Mouse (Mus musculus) midbrain, embryonic 16.5 days (tissue): ENCODE results near the gene Stk32b. TPM values are rescaled to one million over a fixed set of nuclear protein-coding genes. Genes with fewer than 3 reads are reported as not detected.

Experiments
- ATAC-seq: fragments of 200-750 bp; cut with Nextera tagmentation; 2 replicates; pipeline ENCODE4 v1.8.0; 2017; ENCODE audit warnings: moderate TSS enrichment
- H3K27ac ChIP-seq: fragments of 300-500 bp; sonication (generic); 2 replicates; pipeline ENCODE4 v1.5.1; 2014; ENCODE audit warnings: mild to moderate bottlenecking, low read length, mixed read lengths
- H3K27me3 ChIP-seq: fragments of 300-500 bp; sonication (generic); 2 replicates; pipeline ENCODE4 v1.6.1; 2014; ENCODE audit warnings: low read depth, low read length, mixed read lengths; ENCODE audit not compliant: control insufficient read depth, insufficient read depth
- H3K36me3 ChIP-seq: fragments of 300-500 bp; sonication (generic); 2 replicates; pipeline ENCODE4 v1.6.1; 2014; ENCODE audit warnings: mild to moderate bottlenecking, low read length, moderate library complexity, mixed read lengths; ENCODE audit not compliant: control insufficient read depth, insufficient read depth
- H3K4me1 ChIP-seq: fragments of 300-500 bp; sonication (generic); 2 replicates; pipeline ENCODE4 v1.6.1; 2014; ENCODE audit warnings: mild to moderate bottlenecking, low read length, mixed read lengths; ENCODE audit not compliant: control insufficient read depth, insufficient read depth
- H3K4me2 ChIP-seq: fragments of 300-500 bp; sonication (generic); 2 replicates; pipeline ENCODE4 v1.6.1; 2014; ENCODE audit warnings: mild to moderate bottlenecking, low read length, mixed read lengths
- H3K4me3 ChIP-seq: fragments of 300-500 bp; sonication (generic); 2 replicates; pipeline ENCODE4 v1.5.1; 2014; ENCODE audit warnings: low read depth, mild to moderate bottlenecking, low read length, moderate library complexity, mixed read lengths
- H3K9ac ChIP-seq: fragments of 300-500 bp; sonication (generic); 2 replicates; pipeline ENCODE4 v1.6.1; 2014; ENCODE audit warnings: low read depth, low read length, mixed read lengths
- H3K9me3 ChIP-seq: fragments of 300-500 bp; sonication (generic); replicated peaks from 2 replicates; pipeline ENCODE4 v1.6.1; 2014; ENCODE audit warnings: mild to moderate bottlenecking, low read length, mixed read lengths; ENCODE audit not compliant: control insufficient read depth, poor library complexity, severe bottlenecking
- WGBS: fragments of 180-500 bp; shearing (Covaris S2); extraction: QIAGEN DNeasy Blood & Tissue Kit; methylation state at CpG from one replicate; pipeline ENCODE4 v1.1.7; 2014; 5-methylcytosine and 5-hydroxymethylcytosine counted together
- polyA plus RNA-seq: library from polyadenylated mRNA; unstranded; fragments of >200 nt; fragmentation: Nextera tagmentation; extraction: Ambion mirVana; gene quantifications from 2 replicates; pipeline ENCODE4 v1.2.1, GENCODE M21; 2015

Gene Stk32b
- polyA plus RNA-seq, 1 experiment from 2014 or later, result 34.7 TPM

DNA sequence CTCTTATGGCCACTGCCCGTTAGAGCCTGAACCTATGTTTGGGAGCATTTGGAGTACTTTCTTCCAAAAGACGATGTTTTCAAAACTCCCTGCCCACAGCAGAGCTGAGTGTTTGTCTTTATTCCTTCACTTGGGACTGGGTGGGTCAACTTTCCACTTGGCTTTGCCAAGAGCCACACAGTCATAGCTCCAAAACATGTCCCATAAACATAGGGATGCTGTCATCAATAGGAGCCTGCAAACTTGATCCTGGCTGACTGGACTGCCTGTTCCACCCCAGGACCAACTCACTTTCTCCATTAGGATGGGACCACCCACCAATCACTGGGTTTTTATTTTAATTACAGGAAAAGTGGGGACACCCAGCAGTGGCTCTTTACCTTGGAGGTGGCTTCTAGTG lies 13.8 kb upstream of the Stk32b start:
- WGBS, result 92% methylated on average over 2 of the region's 2 CpGs
- ATAC-seq, result no peak
- H3K27me3 ChIP-seq, result no peaks in the 10 kb centered on the region
- no peak overlapping the region for H3K4me2 ChIP-seq
- H3K4me3 ChIP-seq, result no peak overlapping the region
- no peaks in the 10 kb centered on the region for H3K36me3 ChIP-seq
- no peak overlapping the region for H3K27ac ChIP-seq
- H3K9me3 ChIP-seq, result no peaks in the 10 kb centered on the region
- no peaks in the 10 kb centered on the region for H3K4me1 ChIP-seq
- H3K9ac ChIP-seq, result no peak overlapping the region

DNA sequence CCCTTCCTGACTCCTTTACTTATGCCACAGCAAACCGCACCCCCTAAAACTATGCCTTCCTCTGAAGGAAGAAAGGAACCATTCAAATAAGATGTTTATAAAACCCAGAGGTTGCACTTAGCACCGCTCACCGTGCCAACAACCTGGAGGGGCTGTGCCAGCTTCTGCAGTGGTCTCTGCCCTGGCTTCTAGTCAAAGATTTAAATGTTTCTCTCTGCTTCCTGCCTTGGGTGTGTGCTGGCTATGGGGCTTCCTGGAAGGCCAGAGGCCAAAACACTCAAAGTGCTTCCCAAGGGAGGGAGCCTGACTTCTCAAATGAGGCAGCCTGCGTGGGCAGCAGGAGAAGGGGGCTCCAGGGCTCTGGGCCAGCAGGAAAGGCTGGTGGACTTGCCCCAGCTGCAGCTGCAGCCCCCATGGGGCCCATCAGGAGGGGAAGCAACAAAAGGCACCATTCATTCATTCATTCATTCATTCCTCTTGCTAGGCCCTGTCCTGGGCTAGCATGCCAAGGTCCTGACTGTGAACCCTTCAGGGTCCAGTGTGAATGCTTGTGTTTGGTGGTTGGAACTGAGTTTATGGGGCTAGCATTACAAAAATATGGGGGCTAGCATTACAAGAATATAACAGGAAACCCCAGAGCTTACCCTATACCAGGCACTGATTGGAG lies 8.4 kb upstream of the Stk32b start:
- 72% methylated on average over 4 of the region's 4 CpGs for WGBS
- ATAC-seq, result no peak
- H3K36me3 ChIP-seq, result no peaks in the 10 kb centered on the region

DNA sequence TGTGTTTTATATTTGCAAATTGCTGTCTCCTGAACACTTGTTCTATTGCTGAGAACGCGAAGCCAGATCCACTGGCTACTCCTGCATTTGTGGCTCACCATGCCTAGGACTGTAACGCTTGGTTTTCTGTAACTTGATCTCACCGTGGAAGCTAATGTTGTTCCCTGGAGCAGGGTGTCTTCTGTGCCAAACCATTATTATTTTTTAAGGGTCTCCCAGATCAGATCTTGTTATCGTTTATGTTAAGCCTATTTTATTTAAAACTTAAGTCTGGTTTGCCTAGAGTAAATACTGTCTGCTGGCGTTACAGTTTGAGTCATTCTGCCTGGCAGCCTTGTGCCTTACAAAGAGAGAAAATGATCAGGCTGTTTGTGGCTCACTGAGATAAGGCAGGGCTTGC lies 3.7 kb upstream of the Stk32b start:
- Histone ChIP-seq H3K4me1 (peaks cover 9% of the 10 kb centered on the region), H3K36me3 (no peaks in the 10 kb centered on the region), H3K9ac (no peak overlapping the region), H3K9me3 (no peaks in the 10 kb centered on the region), H3K27me3 (peaks cover 4% of the 10 kb centered on the region), H3K4me2 (no peak overlapping the region), H3K4me3 (no peak overlapping the region), H3K27ac (no peak overlapping the region)
- 28% methylated on average over 6 of the region's 6 CpGs for WGBS
- no peak for ATAC-seq

More for the DNA sequence above, 8.4 kb upstream of the Stk32b start:
- Histone ChIP-seq H3K9ac (no peak overlapping the region), H3K9me3 (no peaks in the 10 kb centered on the region), H3K4me2 (no peak overlapping the region), H3K4me3 (no peak overlapping the region), H3K4me1 (peaks cover 4% of the 10 kb centered on the region; the same call in 1 of the 2 replicates), H3K27me3 (no peaks in the 10 kb centered on the region), H3K27ac (no peak overlapping the region)

DNA sequence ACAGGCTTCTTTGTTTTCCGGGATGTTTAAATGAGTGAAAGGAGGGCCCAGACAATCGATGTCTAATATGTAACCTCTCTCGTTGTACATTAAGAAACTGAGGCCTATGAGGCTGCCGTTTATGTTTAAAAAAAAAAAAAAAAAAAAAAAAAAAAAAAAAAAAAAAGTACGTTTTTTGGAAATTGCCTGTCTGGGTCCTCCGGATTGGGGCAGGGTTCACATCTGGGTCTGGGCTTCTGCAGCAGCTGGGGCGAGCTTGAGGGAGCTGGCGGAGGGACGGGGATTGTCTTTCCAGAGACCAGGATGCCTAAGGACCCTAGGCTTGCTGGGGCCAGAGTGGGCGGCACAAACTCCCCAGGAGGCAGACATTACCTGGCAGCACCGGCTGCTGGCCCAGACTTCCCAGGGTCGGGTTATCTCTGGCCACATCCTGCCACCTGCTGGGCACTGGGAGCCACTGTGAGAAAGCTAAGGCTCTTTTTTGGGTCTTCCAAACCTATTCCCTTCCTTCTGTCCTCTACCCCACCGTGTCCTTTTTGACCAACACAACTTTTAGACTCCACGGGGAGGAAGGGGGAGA lies 503 bp upstream of the Stk32b start:
- Histone ChIP-seq H3K4me2 (peak overlapping the region; percentile 49), H3K9ac (peak overlapping the region; percentile 89), H3K36me3 (no peaks in the 10 kb centered on the region), H3K4me1 (peaks cover 23% of the 10 kb centered on the region), H3K4me3 (peak overlapping the region; percentile 65), H3K9me3 (no peaks in the 10 kb centered on the region), H3K27ac (peak overlapping the region; percentile 83), H3K27me3 (peaks cover 4% of the 10 kb centered on the region)
- peak; percentile 79 for ATAC-seq
- under 1% methylated on average over 14 of the region's 14 CpGs for WGBS

DNA sequence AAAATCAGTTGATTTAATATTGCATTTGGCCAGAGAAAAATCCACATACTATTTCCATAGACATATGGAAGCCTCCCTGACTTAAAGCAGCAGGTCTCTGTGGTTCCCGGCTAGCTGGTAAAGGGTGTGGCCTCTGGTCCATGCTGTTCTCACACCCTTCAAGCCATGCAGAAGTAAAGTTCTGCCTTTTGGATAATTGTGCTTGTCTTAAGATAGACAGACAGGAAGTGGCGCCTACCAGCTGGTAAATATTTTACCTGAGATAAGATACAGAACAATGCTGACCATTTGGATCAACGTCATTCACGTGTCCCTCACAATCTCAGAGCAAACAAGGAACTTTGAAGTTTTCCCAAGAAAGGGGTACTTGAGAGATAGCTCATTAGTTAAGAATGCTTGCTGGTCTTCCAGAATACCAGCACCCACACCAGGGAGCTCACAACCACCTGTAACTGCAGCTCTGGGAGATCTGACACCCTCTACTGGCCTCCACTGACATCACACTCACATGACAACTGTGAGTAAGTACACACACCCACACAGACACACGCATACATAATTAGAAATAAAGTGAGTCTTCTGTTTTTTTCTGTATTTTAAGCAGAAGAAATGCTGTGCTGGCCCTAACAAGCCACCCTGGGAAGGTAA lies 7.6 kb downstream of the Stk32b start:
- Histone ChIP-seq H3K9me3 (peaks cover 9% of the 10 kb centered on the region), H3K36me3 (peaks cover 9% of the 10 kb centered on the region; the same call in 1 of the 2 replicates), H3K9ac (no peak overlapping the region), H3K27me3 (no peaks in the 10 kb centered on the region), H3K4me2 (no peak overlapping the region), H3K27ac (no peak overlapping the region), H3K4me3 (no peak overlapping the region), H3K4me1 (peaks cover 5% of the 10 kb centered on the region; the same call in 1 of the 2 replicates)
- 88% methylated on average over 5 of the region's 5 CpGs for WGBS
- ATAC-seq, result no peak

DNA sequence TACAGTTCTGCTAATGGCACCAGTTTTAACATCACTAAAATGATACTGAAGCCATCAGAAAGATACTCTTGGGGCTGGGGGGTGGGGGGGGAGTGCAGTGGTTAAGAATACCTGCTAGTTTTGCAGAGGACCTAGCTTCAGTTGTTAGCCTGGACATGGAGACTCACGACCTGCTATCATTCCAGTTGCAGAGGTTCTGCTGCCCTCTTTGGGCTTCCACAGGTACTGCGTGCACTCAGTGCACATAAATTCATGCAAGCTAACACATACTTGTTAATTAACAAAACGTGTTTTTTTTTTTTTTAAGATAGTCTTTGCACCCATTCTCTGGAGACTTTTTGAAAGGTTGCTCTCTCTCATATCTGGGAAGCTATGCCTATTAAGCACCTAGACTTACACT lies 8.8 kb downstream of the Stk32b start:
- Histone ChIP-seq H3K9me3 (peaks cover 9% of the 10 kb centered on the region), H3K4me2 (no peak overlapping the region), H3K4me1 (no peaks in the 10 kb centered on the region), H3K27me3 (no peaks in the 10 kb centered on the region), H3K9ac (no peak overlapping the region), H3K4me3 (no peak overlapping the region), H3K27ac (no peak overlapping the region), H3K36me3 (peaks cover 9% of the 10 kb centered on the region; the same call in 1 of the 2 replicates)
- no peak for ATAC-seq
- whole genome bisulfite sequencing, result 66% methylated on average over 3 of the region's 3 CpGs

DNA sequence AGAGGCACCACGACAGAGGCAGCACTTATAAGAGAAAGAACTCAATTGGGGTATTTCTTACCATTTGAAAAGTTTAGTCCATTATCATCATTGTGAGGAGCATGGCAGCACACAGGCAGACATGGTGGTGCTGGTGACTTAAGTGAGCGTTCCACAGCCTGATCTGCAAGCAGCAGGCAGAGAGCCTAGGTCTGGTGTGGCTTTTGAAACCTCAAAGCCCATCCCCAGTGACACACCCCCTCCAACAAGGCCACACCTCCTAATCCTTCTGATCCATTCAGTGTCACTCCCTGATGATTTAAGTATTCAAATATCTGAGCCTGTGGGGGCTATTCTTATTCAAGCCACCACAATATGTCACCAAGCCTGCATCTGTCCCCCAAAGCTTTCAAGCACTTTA lies 12.0 kb downstream of the Stk32b start:
- WGBS, result 58% methylated on average over 2 of the region's 2 CpGs
- no peak for ATAC-seq
- no peak overlapping the region for H3K9ac ChIP-seq
- 0 out of 2 replicates have a peak, but pooled peaks cover 1% of the 10 kb centered on the region for H3K4me1 ChIP-seq
- H3K4me2 ChIP-seq, result no peak overlapping the region
- no peaks in the 10 kb centered on the region for H3K27me3 ChIP-seq
- no peak overlapping the region for H3K27ac ChIP-seq
- peaks cover 9% of the 10 kb centered on the region for H3K9me3 ChIP-seq
- H3K4me3 ChIP-seq, result no peak overlapping the region
- H3K36me3 ChIP-seq, result 0 out of 2 replicates have a peak, but pooled peaks cover 3% of the 10 kb centered on the region

DNA sequence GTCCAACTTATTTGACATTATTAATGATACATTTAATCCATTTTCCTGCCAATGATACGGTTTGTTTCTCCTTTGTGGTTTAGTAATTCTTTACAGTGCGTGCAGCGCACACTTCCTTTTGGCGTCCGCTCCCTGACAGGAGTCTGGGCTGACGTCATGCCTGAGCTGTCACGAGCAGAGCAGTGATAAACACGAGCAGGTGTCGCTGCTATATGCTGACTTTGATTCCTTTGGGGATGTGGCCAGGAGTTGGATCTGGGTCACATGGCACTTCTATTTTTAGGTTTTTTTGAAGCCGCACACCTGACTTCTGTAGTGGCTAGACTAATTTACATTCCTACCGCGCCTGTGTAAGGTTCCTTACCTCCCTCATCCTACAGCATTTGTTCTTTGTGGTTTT lies 17.2 kb downstream of the Stk32b start:
- Histone ChIP-seq H3K27me3 (no peaks in the 10 kb centered on the region), H3K36me3 (no peaks in the 10 kb centered on the region), H3K4me1 (peaks cover 7% of the 10 kb centered on the region; the same call in 1 of the 2 replicates), H3K4me2 (no peak overlapping the region; the same call in 1 of the 2 replicates), H3K27ac (no peak overlapping the region), H3K4me3 (no peak overlapping the region), H3K9me3 (no peaks in the 10 kb centered on the region), H3K9ac (no peak overlapping the region)
- peak; percentile 52; the same call in 1 of the 2 replicates for ATAC-seq
- 64% methylated on average over 12 of the region's 12 CpGs for WGBS

DNA sequence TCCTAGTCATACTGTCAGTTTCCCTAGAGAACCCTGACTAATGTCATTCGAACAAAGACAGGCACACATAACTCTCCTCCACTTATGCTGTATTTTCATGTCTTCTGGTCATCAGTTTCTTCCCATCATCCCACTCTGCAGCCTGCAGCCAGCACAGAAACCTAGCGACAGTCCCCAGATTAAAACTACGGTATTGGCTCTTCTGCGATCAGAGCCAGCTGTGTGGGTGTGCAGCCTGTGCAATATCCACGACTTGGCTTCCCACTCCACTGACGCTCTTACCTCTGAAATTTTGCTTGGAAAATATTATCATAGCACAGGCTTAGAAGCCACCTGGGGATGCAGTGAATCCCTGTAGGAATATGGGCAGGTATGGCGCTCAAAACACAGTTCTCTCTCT lies 19.7 kb downstream of the Stk32b start:
- no peak overlapping the region for H3K4me2 ChIP-seq
- no peak for ATAC-seq
- 91% methylated on average over 7 of the region's 7 CpGs for WGBS

More for the DNA sequence above, 19.7 kb downstream of the Stk32b start:
- Histone ChIP-seq H3K9ac (no peak overlapping the region), H3K4me1 (peaks cover 7% of the 10 kb centered on the region; the same call in 1 of the 2 replicates), H3K27ac (no peak overlapping the region), H3K9me3 (no peaks in the 10 kb centered on the region; the same call in 1 of the 2 replicates), H3K4me3 (no peak overlapping the region), H3K27me3 (no peaks in the 10 kb centered on the region), H3K36me3 (no peaks in the 10 kb centered on the region)
